Mouse (Mus musculus) cerebellum, adult 9-10 months (tissue): Measurements from ENCODE around the gene Cdkl1.
A peak's percentile ranks its signal among the peaks of the same experiment; 100 is the strongest.

Source experiments
- DNase-seq: peaks from one replicate; pipeline ENCODE4 v3.0.0; 2022

Cdkl1 gene

DNA sequence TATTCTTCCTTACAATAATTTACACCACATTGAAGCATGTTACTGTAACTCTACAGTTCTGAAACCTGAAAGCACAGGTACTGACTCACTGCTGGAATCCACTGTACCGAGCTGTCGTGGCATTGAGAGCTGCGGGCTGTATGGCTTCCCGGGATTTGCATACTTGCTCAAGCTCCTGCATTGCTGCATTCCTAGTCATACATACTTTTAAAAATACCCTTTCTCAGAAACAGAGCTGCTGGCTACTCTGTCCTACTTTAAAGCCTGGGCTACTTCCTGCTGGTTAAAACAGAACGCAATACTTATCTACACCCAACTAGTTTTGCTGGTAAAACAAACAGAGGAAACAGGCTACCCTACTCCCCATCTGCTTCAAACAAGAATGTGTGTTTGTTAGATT lies 46.9 kb downstream of the Cdkl1 start:
- DNase-seq: no peak

DNA sequence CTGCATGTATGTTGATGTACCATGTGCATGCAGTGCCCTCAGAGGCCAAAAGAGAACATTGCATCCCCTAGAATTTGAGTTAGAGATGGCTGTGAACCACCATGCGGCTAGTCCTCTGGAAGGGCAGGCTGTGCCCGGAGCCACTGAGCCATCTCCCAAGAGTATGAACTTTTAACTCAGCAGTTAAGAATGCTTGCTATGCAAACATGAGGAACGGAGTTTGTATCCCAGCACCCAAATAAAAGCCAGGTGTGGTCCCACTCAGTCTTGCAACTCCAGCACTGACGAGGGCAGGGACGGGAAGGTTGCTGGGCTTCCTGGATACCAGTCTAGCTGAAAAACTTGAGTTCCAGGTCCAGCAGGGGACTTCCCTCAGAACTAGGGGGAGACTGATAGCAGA lies 49.1 kb downstream of the Cdkl1 start:
- no peak for DNase-seq

DNA sequence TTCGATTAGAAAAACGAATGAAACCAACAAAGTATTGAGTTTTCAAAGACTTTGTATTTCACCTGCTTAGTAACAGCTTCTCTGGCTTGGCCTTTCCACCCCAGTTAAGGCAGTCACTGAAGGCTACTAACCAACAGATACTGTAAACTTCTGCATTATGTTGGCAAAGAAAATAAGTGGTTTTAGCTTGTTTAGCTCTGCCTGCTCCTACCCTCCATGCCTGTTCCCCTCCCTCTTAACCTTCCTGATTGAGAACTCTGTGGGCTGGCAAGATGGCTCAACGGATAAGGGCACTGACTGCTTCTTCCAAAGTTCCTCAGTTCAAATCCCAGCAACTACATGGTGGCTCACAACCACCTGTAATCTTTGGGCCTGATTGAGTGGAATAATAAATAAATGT lies 57.1 kb downstream of the Cdkl1 start:
- no peak for DNase-seq

DNA sequence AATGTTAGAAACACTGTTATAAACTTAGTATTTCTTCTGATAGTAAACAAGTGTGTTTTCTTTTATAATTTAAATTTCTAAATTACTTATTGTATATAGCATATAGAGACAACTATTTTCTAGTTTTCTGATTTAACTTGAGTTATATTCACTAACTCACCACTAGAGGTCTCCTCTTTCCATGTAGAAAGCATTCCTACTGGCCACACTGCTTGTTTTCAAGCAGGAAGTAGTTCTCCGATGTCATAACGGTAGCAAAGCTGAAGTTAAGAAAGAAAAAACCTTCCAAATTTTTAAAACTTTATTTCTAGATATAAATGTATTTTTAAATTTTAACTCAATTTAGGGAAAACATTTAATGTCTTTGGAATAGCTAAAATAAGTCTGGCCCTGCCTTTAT lies 57.5 kb downstream of the Cdkl1 start:
- peak; percentile 63 for DNase-seq

DNA sequence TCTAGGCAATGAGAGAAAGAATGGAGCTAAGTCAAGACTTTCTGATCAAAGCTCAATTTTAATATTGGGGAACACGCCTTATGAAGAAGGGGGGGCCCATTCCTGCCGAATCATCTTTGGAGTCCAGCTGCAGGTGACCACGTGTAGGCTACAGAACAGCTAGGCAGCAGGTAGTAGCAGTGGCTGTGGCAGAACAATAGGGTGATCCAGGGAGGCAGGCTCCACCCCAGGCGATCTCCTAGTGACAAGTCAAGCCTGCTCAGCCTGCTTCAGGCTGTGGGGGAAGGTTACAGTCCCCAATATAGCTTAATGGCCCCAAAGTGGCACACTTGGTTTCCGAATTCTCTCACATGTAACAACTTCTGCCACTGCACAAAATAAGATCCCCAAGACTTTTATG lies 58.8 kb downstream of the Cdkl1 start:
- DNase-seq: no peak

DNA sequence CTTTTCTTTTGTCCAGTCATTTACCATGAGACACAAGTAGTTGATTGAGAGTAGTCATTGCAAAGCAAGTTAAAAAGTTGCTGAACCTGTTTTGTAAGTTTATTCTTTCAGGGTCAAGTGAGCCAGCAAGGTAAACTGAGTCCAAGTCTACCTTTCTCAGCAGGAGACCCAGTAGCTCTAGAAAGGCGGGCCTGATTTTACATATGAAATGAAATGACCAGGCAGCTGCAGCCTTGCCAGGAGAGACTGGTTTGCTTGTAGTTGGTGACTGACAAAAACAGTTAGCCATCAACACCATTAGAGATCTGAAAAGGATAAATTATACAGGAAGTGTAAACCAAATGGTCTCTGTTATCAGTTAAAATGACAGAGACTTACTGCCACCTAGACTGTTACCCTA lies 60.8 kb downstream of the Cdkl1 start:
- DNase-seq: no peak

DNA sequence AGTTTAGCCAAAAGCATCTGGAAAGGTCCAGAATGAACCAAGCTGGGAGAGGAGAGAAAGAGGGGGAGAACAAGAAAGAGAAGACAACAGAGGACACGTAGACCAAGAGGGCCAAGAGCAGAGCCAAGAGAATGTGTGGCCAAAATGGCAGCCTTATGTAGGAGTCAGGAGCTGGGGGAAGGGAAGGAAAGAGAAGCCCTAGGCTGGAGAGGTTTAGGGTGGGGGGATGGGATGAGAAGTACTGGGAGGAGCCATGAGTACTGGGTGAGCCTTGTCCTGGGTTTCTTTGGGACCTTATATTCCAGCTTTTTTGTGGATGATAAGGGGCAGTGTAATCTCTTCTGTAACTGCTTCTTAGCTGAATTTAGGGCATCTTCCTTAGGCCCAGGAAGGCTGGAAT lies 61.8 kb downstream of the Cdkl1 start:
- no peak for DNase-seq

DNA sequence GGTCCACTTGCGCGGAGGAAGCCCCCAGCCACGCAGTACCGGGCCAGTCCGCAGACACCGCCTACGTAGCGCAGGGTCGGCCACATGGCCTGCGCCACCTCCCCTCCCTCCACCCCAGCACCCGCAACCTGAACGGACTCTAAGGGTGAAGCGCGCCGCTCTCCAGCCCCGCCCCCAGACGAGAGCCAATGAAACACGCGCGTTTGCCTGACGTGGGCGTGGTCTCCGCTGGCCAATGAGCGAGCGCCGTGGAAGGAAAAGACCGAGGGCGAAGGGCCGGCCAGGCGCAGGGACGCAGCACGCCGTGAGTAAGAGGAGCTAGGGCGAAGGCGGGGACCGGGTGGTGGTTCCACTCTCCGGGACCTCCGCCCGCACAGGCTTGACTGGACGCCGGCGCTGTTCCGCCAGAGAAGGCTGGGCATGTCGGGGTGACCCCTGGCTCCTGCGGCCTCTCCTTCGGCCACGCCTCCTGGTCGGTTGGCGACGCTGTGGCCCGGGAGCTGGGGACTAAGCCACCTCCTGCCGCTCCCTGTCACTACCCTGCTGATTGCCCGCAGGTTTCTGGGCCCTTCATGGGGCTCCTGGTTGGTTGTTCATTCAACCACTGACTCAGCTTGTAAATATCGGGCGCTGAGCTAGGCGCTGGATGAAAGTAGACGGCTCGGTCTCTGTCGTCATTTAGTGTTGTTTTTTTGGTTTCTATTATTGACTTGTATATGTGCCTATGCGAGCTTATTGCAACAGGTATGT lies 66.2 kb downstream of the Cdkl1 start, which contains the start of the genes L2hgdh and Atp5s:
Gene L2hgdh, minus strand, starts transcription at position 163 of the 750 bp plus-strand sequence.
Gene Atp5s, plus strand, starts transcription at position 240 of the 750 bp plus-strand sequence.
- peak; percentile 96 for DNase-seq

DNA sequence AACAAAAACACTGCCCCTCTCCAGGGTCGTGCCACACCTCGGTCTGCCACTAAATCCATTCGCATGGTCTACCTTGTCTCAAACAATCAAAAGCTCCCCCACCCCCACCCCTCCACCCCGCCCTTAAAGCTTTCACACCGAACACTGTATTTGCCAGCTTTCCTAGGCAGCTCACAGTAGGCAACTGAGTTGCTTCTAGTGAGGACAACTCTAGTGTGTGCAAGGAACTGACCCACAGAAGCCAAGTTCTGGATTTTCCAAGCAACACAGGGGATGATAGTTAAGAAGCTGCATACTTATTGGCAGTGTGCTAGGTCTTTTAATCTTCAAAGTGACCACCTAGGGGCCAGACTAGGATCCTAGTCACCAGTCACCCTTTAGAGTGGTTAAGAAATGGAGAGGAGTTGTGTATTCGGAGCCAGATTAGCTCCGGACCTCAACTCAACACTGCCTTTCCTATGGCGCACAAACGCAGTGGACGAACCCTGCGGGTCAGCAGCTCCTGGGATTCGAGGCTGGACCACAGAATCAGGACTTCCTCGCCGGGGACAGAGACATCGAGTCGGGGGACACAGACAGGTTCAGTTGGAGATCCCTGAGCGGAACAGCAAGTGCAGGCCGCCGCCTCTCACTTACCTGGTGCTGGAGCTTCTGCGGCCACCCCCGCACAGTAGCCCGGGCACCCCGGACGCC lies 66.9 kb downstream of the Cdkl1 start:
- DNase-seq: peak; percentile 35

DNA sequence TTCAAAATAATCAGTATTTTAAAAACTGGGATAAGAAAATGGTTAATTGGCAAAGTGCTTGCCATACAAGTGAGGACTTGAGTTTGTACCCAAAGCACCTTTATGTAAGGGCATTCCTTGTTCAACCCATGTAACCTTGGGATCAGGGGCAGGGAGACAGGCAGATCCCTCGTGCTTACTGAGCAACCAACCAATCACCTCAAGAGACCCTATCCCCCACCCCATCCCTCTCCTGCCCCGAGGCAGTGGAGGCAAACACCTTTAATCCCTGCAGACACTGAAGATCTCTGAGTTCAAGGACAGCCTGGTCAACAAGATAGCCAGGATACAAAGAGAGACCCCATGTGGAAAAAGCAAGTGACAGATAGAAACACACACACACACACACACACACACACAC lies 67.7 kb downstream of the Cdkl1 start:
- peak; percentile 27 for DNase-seq

DNA sequence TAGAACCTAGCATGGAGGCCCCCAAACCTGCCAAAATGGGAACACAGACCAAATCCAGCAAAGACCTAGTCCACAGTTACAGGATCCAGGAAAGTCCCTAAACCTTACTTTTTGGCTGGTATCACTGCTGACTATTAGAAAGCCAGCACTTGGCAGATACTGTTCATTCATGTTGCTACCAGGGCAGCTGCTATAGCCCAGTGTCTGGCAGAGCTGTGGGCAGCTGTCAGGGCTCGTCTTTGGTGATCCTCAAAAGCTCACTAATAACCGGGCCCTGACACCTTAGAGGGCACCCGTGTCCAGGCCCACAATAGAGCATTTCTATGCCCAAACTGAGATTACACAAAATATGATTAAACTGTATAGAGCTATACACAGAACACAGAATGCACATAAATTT lies 68.2 kb downstream of the Cdkl1 start:
- DNase-seq: no peak

DNA sequence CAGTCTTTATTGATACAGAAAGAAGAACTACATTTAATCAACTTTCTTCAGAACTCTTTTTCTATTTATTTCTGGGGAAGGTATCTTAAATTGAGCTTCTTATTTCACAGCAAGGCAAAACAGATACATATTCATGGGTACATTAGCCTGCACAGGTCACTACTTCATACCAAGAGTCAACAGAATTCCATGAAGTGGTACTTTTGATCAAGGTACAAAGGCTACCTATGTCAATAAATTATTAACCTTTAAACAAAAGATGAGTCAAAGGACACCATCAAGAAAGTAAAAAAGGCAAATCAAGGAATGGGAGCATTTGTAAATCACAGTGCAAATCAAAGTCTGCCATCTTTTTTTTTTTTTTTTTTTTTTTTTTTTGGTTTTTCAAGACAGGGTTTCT lies 77.4 kb downstream of the Cdkl1 start:
- DNase-seq: no peak

DNA sequence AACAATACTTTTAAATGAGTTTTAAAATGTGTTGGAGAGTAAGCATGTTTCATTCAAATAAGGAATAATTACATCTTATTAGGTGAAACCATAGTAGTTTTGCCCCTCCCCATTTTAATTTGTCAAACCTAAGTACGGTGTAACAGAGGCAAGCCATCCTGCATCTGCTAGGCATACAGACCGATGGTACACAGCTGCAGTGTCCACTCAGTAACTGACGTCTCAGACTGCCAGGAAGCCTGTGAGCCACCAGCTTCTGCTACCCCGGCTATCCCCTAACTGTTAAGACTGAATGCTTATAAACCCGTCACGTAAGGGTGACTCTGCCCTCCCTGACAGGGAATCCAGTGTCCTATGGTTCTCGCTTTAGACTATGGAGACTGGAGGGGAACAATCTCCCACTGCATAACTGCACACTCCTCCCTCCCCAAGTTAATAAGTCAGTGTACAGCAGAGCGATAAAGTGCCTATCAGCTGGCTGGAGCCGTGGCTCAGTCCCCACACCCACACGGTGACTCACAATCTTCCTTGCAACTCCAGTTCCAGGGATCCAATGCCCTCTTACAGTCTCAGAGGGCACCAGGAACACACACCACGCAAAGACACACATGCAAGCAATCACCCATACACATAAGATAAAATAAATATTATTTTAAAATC lies 86.1 kb downstream of the Cdkl1 start:
- no peak for DNase-seq

DNA sequence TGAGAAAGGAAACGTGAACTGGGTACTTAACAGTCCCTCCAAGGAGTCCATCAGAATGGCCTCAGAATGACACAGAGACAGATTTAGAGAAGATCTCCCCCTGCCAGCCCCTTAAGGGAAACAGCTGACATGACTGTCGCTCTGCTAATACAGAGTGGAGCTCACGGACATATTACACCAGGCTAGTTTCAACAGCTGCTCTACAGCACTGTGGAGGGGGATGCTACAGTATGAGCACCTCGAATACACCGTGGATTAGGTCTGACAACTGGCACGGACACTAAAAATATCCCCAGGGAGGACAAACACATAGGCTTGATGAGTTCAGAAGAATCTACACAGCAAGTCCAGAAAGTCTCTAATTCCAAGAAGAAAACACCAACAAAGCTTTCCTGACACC lies 92.7 kb downstream of the Cdkl1 start:
- DNase-seq: no peak
